Mouse (Mus musculus) embryonic facial prominence, embryonic 14.5 days (tissue): ENCODE measurements around the gene Esrrg. TPM values are rescaled to one million over a fixed set of nuclear protein-coding genes. Genes with fewer than 3 reads are reported as not detected.

Experiments
- ATAC-seq: fragments of 200-750 bp; cut with Nextera tagmentation; 2 replicates; pipeline ENCODE4 v1.8.0; 2017; ENCODE audit warnings: low read depth, moderate number of reproducible peaks, moderate TSS enrichment
- DNase-seq: peaks from one replicate; pipeline ENCODE4 v3.0.0-alpha.2; 2015; ENCODE audit warnings: low spot score
- H3K27ac ChIP-seq: fragments of 300-500 bp; sonication (generic); replicated peaks from 2 replicates; pipeline ENCODE4 v1.5.1; 2014; ENCODE audit warnings: low read depth, mild to moderate bottlenecking, low read length, moderate library complexity
- H3K27me3 ChIP-seq: fragments of 300-500 bp; sonication (generic); replicated peaks from 2 replicates; pipeline ENCODE4 v1.6.1; 2014; ENCODE audit warnings: low read length; ENCODE audit not compliant: control insufficient read depth, insufficient read depth
- H3K36me3 ChIP-seq: fragments of 300-500 bp; sonication (generic); 2 replicates; pipeline ENCODE4 v1.6.1; 2014; ENCODE audit warnings: low read length, mixed read lengths; ENCODE audit not compliant: control insufficient read depth, insufficient read depth
- H3K4me1 ChIP-seq: fragments of 300-500 bp; sonication (generic); 2 replicates; pipeline ENCODE4 v1.6.1; 2014; ENCODE audit warnings: antibody characterized with exemption, low read length; ENCODE audit not compliant: control insufficient read depth, insufficient read depth
- H3K4me2 ChIP-seq: fragments of 300-500 bp; sonication (generic); 2 replicates; pipeline ENCODE4 v1.6.1; 2014; ENCODE audit warnings: low read depth, mild to moderate bottlenecking, low read length, moderate library complexity, mixed read lengths
- H3K4me3 ChIP-seq: fragments of 300-500 bp; sonication (generic); 2 replicates; pipeline ENCODE4 v1.5.1; 2014; ENCODE audit warnings: low read depth, mild to moderate bottlenecking, low read length
- H3K9ac ChIP-seq: fragments of 300-500 bp; sonication (generic); 2 replicates; pipeline ENCODE4 v1.6.1; 2014; ENCODE audit warnings: low read depth, mild to moderate bottlenecking, low read length, moderate library complexity, mixed read lengths
- H3K9me3 ChIP-seq: fragments of 300-500 bp; sonication (generic); 2 replicates; pipeline ENCODE4 v1.6.1; 2016; ENCODE audit warnings: low read length; ENCODE audit not compliant: control insufficient read depth
- WGBS: fragments of 180-500 bp; shearing (Covaris S2); extraction: QIAGEN DNeasy Blood & Tissue Kit; methylation state at CpG from one replicate; pipeline ENCODE4 v1.1.7; 2014; 5-methylcytosine and 5-hydroxymethylcytosine counted together
- polyA plus RNA-seq: library from polyadenylated mRNA; unstranded; fragments of >200 nt; fragmentation: Nextera tagmentation; extraction: Ambion mirVana; gene quantifications from 2 replicates; pipeline ENCODE4 v1.2.1, GENCODE M21; 2014

Esrrg gene
- polyA plus RNA-seq, 1 experiment from 2014 or later: 3.1 TPM

DNA sequence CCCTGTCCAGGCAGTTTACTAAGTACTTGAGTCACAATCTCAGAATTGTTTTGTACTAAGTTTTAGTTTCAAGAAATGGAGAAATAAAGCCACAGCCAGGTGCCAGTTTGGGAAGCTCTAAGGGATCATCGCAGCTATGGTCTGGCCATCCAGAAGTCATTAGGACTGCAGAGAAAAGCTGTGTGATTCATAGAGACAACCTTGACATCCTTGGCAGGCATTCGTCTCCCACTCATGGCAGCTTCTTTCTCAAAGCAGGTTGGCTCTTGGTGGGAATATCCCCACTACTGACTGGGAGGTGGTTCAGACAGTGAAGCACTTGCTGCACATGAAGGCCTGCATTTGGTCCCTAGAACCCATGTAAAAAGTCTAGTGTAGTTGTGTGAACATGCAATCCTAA is 584.4 kb downstream of the Esrrg start:
- H3K36me3 ChIP-seq: no peaks in the 10 kb centered on the region
- no peak overlapping the region for H3K4me2 ChIP-seq
- DNase-seq: no peak
- 89% methylated on average over 2 of the region's 2 CpGs for WGBS
- H3K9ac ChIP-seq: no peak overlapping the region
- H3K4me3 ChIP-seq: no peak overlapping the region
- no peak for ATAC-seq
- H3K9me3 ChIP-seq: no peaks in the 10 kb centered on the region
- H3K27me3 ChIP-seq: no peaks in the 10 kb centered on the region
- no peak overlapping the region for H3K27ac ChIP-seq
- H3K4me1 ChIP-seq: no peaks in the 10 kb centered on the region

DNA sequence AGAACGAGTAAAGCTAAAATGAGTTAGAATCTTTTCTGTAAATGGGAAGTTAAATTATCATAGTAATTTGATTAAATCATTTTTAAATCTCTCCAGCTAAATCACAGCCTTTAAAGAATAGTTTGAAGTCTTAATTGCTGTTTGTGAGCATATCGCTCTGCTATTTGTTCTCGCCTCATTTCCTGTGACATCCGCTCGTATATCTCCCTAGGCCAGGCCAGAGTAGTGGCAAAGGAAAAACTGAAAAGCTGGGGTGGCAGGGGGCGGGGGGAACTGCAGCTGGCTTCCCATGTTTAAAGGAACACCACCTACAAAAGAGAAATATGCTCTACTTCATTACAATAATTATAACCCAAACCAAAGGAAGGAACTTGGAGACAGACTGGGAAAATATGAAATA is 598.8 kb downstream of the Esrrg start:
- Histone ChIP-seq H3K4me1 (no peaks in the 10 kb centered on the region), H3K27ac (no peak overlapping the region), H3K27me3 (no peaks in the 10 kb centered on the region), H3K4me3 (no peak overlapping the region), H3K9me3 (no peaks in the 10 kb centered on the region), H3K4me2 (no peak overlapping the region), H3K36me3 (no peaks in the 10 kb centered on the region), H3K9ac (no peak overlapping the region)
- 67% methylated on average over 6 of the region's 6 CpGs for WGBS
- no peak for DNase-seq
- ATAC-seq: no peak

DNA sequence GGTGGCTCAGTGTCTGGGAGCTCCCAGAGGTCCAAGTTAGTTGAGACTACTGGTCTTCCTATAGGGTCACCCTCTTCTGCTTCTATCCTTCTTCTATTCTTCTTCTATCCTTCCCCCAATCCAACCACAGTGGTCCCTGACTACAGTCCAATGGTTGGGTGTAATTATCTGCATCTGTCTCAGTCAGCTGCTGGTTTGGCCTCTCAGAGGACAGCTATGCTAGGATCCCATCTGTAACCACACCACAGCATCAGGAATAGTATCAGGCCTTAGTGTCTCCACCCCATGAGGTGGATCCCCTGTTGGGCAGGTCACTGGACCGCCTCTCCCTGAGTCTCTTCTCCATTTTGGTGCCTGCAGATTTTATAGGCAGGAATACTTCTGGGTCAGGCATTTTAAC is 600.4 kb downstream of the Esrrg start:
- H3K27me3 ChIP-seq: no peaks in the 10 kb centered on the region
- DNase-seq (no peak), ATAC-seq (no peak)
- no peak overlapping the region for H3K9ac ChIP-seq
- no peaks in the 10 kb centered on the region for H3K4me1 ChIP-seq
- no peaks in the 10 kb centered on the region for H3K9me3 ChIP-seq
- no peak overlapping the region for H3K4me3 ChIP-seq
- no peak overlapping the region for H3K4me2 ChIP-seq
- no peak overlapping the region for H3K27ac ChIP-seq
- H3K36me3 ChIP-seq: no peaks in the 10 kb centered on the region
- 81% methylated on average over 1 of the region's 1 CpGs for WGBS

DNA sequence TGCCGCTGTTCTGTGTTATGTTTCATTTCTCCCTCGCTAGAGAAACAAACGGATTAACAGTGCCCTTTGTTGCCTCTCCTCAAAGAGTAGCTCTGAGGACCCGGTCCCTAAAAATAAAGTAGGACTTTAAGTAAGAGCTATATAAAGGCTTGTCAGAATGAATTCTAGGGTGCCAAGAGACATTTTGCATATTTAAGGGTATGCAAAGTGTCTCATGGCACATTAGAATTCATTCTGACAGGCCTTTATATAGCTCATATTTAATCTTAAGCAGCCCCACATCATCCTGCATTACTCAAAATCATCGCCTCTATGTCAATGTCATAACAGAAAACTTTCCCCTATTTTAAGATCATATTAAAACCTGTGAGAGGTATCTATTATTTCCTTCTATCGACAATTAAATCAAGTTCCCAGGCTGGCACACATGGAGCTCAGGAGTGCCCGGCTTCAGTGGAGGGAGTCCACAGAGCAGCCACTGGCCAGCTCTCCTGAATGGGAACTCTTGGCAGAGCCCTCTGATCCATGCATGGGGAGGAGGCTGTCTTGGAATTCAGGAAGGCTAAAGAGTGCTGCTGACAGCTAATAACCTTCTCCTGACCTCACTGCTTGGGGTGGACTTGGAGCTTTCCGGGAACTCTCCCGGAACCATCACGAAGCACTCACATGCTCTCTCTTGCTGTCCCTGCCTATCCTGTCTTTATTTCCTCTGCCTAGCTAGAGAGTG is 606.5 kb downstream of the Esrrg start:
- H3K27ac ChIP-seq: no peak overlapping the region
- 55% methylated on average over 10 of the region's 10 CpGs for WGBS
- no peaks in the 10 kb centered on the region for H3K27me3 ChIP-seq
- H3K4me1 ChIP-seq: no peaks in the 10 kb centered on the region
- no peak overlapping the region for H3K9ac ChIP-seq
- no peak overlapping the region for H3K4me2 ChIP-seq
- no peak overlapping the region for H3K4me3 ChIP-seq
- H3K36me3 ChIP-seq: no peaks in the 10 kb centered on the region
- no peaks in the 10 kb centered on the region for H3K9me3 ChIP-seq
- ATAC-seq (no peak), DNase-seq (no peak)

DNA sequence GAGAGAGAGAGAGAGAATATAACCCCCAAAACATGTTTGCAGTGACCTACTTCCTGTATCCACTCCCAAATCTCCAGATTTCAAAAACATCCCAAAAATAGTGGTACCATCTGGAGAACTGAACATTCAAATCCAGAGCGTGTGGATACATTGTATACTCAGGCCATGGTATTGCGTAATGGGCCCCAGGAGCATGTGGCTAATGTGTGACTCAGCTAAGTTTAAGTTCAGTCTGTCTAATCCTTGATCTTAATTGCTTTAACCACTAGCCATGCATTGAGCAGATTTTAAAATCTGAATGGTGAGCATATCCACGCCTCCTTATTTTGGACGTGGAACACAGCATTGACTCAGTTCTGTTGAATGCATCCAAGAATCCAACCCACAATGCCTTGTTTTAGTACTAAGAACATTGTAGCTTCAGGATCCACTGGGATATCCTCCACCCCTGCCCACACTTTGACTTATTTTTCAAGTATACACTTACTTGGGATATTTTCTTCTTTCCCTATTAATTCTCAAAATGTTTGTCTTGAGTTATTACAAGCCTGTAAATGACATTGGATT is 612.7 kb downstream of the Esrrg start:
- H3K9me3 ChIP-seq: no peaks in the 10 kb centered on the region
- no peaks in the 10 kb centered on the region for H3K4me1 ChIP-seq
- H3K4me3 ChIP-seq: no peak overlapping the region
- no peaks in the 10 kb centered on the region for H3K36me3 ChIP-seq
- DNase-seq (no peak), ATAC-seq (no peak)
- no peak overlapping the region for H3K4me2 ChIP-seq
- H3K9ac ChIP-seq: no peak overlapping the region
- 69% methylated on average over 4 of the region's 4 CpGs for WGBS
- no peak overlapping the region for H3K27ac ChIP-seq
- no peaks in the 10 kb centered on the region for H3K27me3 ChIP-seq

DNA sequence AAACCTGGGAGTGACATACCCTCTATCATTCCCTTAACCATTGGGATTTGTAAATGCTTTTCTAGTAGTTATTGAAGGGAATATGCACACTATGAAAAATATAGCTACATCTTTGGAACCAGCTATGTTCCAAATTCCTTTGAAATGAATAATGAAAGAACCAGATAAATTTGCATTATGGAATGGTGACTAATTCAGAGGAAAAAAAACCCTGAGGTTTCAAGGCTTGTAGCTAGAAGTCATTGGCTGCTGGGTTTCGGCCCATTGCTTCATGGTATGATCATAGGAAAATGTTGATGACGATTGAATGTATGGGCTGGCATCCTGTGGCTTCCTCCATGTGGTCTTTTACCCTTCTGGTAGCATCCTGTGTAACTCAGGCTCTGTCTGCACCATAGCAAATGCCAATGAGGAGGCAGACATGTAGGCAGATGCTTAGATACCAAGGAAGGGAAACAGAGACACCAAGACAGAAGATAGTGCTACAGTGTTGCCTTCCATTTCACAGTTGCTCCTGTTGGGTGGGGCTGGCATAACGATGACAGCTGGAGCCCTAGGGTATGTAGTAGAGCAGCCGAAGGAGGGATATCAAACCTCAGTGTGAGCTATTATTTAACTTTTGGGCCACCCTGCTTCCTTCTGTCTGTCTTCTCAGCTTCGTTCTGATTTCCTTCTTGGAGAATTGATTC is 624.6 kb downstream of the Esrrg start:
- H3K9me3 ChIP-seq: no peaks in the 10 kb centered on the region
- no peak for ATAC-seq

DNA sequence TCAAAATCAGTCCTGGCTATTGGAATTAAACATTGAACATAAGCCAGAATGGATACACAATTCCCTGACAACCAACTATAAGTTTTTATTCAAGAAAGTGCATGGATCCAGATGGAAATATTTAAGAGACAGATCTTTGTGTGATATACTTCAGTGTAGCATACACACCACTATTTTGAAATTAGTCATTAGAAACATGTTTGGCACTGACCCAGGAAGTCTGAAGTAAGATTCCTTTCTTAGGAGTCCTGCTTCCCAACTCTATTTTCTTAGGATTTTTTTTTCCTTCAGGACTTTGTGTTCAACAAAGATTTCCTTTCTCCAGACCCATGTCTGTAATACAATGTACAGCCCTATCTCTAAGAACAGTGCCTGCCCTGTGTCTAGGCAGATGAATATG is 630.0 kb downstream of the Esrrg start:
- Histone ChIP-seq H3K27me3 (no peaks in the 10 kb centered on the region), H3K27ac (no peak overlapping the region), H3K4me2 (no peak overlapping the region), H3K9me3 (no peaks in the 10 kb centered on the region), H3K36me3 (no peaks in the 10 kb centered on the region), H3K4me3 (no peak overlapping the region), H3K9ac (no peak overlapping the region), H3K4me1 (no peaks in the 10 kb centered on the region)
- no peak for ATAC-seq
- peak; percentile 78 for DNase-seq

More for the DNA sequence above, 624.6 kb downstream of the Esrrg start:
- WGBS: 76% methylated on average over 5 of the region's 5 CpGs
- Histone ChIP-seq H3K36me3 (no peaks in the 10 kb centered on the region), H3K4me1 (no peaks in the 10 kb centered on the region; the same call in 1 of the 2 replicates), H3K27ac (no peak overlapping the region), H3K27me3 (no peaks in the 10 kb centered on the region), H3K4me2 (no peak overlapping the region), H3K4me3 (no peak overlapping the region), H3K9ac (no peak overlapping the region)
- no peak for DNase-seq

DNA sequence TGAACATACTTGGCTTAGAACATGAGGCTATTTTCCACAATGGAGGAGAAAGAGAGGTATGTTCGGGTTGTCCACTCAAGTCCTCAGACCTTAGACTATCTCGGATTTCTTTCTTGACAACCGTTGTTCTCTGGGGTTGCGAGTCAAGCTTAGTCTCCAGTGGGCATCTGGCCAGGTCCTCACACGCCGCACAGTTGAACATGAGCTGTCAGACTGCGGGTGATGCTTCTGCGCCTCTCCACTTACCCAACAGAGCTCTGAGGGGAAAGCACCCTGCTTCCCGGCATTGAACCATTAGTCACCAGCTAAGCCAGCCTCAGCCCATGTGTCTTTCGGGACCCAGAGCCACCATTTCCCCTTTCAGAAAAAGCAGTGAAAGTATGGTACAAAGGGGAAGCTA is 633.2 kb downstream of the Esrrg start:
- H3K27ac ChIP-seq: no peak overlapping the region
- no peak for DNase-seq
- no peak overlapping the region for H3K4me2 ChIP-seq
- ATAC-seq: no peak
- H3K9ac ChIP-seq: no peak overlapping the region
- H3K9me3 ChIP-seq: no peaks in the 10 kb centered on the region
- no peaks in the 10 kb centered on the region; the same call in 1 of the 2 replicates for H3K4me1 ChIP-seq
- no peak overlapping the region for H3K4me3 ChIP-seq
- 89% methylated on average over 10 of the region's 10 CpGs for WGBS
- no peaks in the 10 kb centered on the region for H3K27me3 ChIP-seq
- no peaks in the 10 kb centered on the region for H3K36me3 ChIP-seq
